Mouse (Mus musculus): ENCODE results near the gene Cdkl3.

DNA sequence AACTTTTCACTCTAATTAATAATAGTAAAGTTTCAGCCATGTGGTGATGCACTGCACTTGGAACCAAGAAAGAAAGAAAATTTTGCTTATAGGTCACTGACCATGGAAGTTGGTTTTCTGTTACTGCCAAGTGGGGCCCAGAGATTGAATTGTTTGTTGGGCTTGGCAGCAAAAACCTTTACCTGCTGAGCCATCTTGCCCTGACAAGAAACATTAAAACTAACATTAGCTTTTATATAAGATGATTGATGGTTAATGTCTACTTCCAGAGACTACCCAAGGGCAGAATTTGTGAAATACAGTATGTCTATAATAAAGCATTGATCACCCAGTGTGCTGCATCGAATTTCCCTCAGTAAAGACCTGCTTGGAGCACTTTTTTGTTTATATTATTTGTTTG lies 102.4 kb downstream of the Cdkl3 start:
- TF ChIP-seq CTCF (IDR thresholded peaks at IDR 0.05; ENCODE audit: extremely low read depth, insufficient read length, insufficient replicate concordance, low read depth, low read length) (no peak), POLR2A (IDR thresholded peaks at IDR 0.05; ENCODE audit: low read depth, low read length) (no peak)
